9 mouse cellular contexts compared by ENCODE assay signal in genomic region chr17:17600804-17601252, GRCm38 (mm10). TPM values are rescaled to one million over a fixed set of nuclear protein-coding genes. Genes with fewer than 3 reads are reported as not detected.
A peak's percentile ranks its signal among the peaks of the same experiment; 100 is the strongest.
DNase-seq lines count a peak whose midpoint lies in the region; ATAC-seq and TF ChIP-seq lines count a peak whose summit lies in the region.
"Had no signal": no experiment of that assay in that cellular context is flagged by ENCODE, and none has a peak within 500 bp of the region (broad histone marks: within the 10 kb centered on the region; RNA-seq: fewer than 3 reads in every experiment).

No protein-coding gene starts in this region.

- H3K4me1 ChIP-seq in hindbrain, postnatal 0 days (ENCODE audit: insufficient read depth, low read length), result peaks cover 8% of the 10 kb centered on the region; the same call in 1 of the 2 replicates
- H3K4me1 ChIP-seq in hindbrain, embryonic 10.5 days (replicated peaks), result no peaks in the 10 kb centered on the region
- H3K4me1 ChIP-seq in lung, embryonic 15.5 days, result peaks cover 6% of the 10 kb centered on the region; the same call in 1 of the 2 replicates
- no peaks in the 10 kb centered on the region for H3K4me1 ChIP-seq in stomach, embryonic 14.5 days (ENCODE audit: control insufficient read depth, insufficient read depth, low read length)
- no peaks in the 10 kb centered on the region for H3K4me1 ChIP-seq in midbrain, embryonic 11.5 days (ENCODE audit: control insufficient read depth, insufficient read depth, low read length)

- H3K4me3 ChIP-seq in hindbrain, postnatal 0 days (ENCODE audit: low read length), result no peak overlapping the region
- H3K4me3 ChIP-seq in hindbrain, embryonic 10.5 days, result no peak overlapping the region
- no peak overlapping the region for H3K4me3 ChIP-seq in lung, embryonic 15.5 days
- no peak overlapping the region for H3K4me3 ChIP-seq in stomach, embryonic 14.5 days (ENCODE audit: low read depth, low read length)
- no peak overlapping the region for H3K4me3 ChIP-seq in midbrain, embryonic 11.5 days (ENCODE audit: low read depth, low read length)

- no peaks in the 10 kb centered on the region for H3K9me3 ChIP-seq in hindbrain, postnatal 0 days (ENCODE audit: low read length)
- no peaks in the 10 kb centered on the region for H3K9me3 ChIP-seq in hindbrain, embryonic 10.5 days
- H3K9me3 ChIP-seq in lung, embryonic 15.5 days, result no peaks in the 10 kb centered on the region
- no peaks in the 10 kb centered on the region for H3K9me3 ChIP-seq in stomach, embryonic 14.5 days (ENCODE audit: control insufficient read depth, low read depth, low read length)
- H3K9me3 ChIP-seq in midbrain, embryonic 11.5 days (ENCODE audit: control insufficient read depth, low read length), result no peaks in the 10 kb centered on the region

- H3K9ac ChIP-seq in hindbrain, postnatal 0 days (replicated peaks; ENCODE audit: low read length), result no peak overlapping the region
- H3K9ac ChIP-seq in lung, embryonic 15.5 days, result no peak overlapping the region
- no peak overlapping the region for H3K9ac ChIP-seq in stomach, embryonic 14.5 days (replicated peaks; ENCODE audit: low read depth, low read length)
- no peak overlapping the region for H3K9ac ChIP-seq in midbrain, embryonic 11.5 days (ENCODE audit: low read length)
- H3K9ac ChIP-seq: liver, embryonic 14.5 days had no signal

- ATAC-seq in hindbrain, postnatal 0 days, result peak; percentile 74
- peak; percentile 74; the same call in 1 of the 2 replicates for ATAC-seq in lung, embryonic 15.5 days (ENCODE audit: borderline replicate concordance, extremely low read depth, low FRiP score, low TSS enrichment)
- ATAC-seq in stomach, embryonic 14.5 days (ENCODE audit: insufficient number of reproducible peaks, insufficient read depth, low FRiP score, low read depth), result no peak
- no peak for ATAC-seq in midbrain, embryonic 11.5 days (ENCODE audit: low FRiP score)

- WGBS in hindbrain, postnatal 0 days, result 36% methylated on average over 3 of the region's 3 CpGs
- WGBS in hindbrain, embryonic 10.5 days, result 90% methylated on average over 3 of the region's 3 CpGs
- WGBS in lung, embryonic 15.5 days, result 35% methylated on average over 3 of the region's 3 CpGs
- whole genome bisulfite sequencing in stomach, embryonic 14.5 days, result 56% methylated on average over 3 of the region's 3 CpGs
- WGBS in midbrain, embryonic 11.5 days, result 88% methylated on average over 3 of the region's 3 CpGs

- peak; percentile 80 for DNase-seq in hindbrain, postnatal 0 days (ENCODE audit: low spot score)
- DNase-seq in hindbrain, embryonic 10.5 days (ENCODE audit: low spot score), result no peak
- peak; percentile 96 for DNase-seq in adrenal gland, postnatal 14 days
- peak; percentile 96 for DNase-seq in gastrocnemius, adult 18-20 months (ENCODE audit: low spot score)
- peak; percentile 85 to 87 for DNase-seq in kidney, postnatal 25 days
- no peak for DNase-seq in midbrain, embryonic 11.5 days (ENCODE audit: low spot score, missing footprints)

- no peaks in the 10 kb centered on the region for H3K36me3 ChIP-seq in hindbrain, postnatal 0 days (ENCODE audit: insufficient read depth, low read length)
- no peaks in the 10 kb centered on the region for H3K36me3 ChIP-seq in hindbrain, embryonic 10.5 days
- H3K36me3 ChIP-seq in lung, embryonic 15.5 days, result no peaks in the 10 kb centered on the region
- no peaks in the 10 kb centered on the region for H3K36me3 ChIP-seq in stomach, embryonic 14.5 days (ENCODE audit: control insufficient read depth, insufficient read depth, low read length)
- H3K36me3 ChIP-seq in midbrain, embryonic 11.5 days (ENCODE audit: control insufficient read depth, insufficient read depth, low read length), result no peaks in the 10 kb centered on the region

- H3K4me2 ChIP-seq in hindbrain, postnatal 0 days (ENCODE audit: low read depth, low read length), result no peak overlapping the region
- no peak overlapping the region for H3K4me2 ChIP-seq in lung, embryonic 15.5 days
- no peak overlapping the region for H3K4me2 ChIP-seq in stomach, embryonic 14.5 days (replicated peaks; ENCODE audit: low read depth, low read length)
- no peak overlapping the region for H3K4me2 ChIP-seq in midbrain, embryonic 11.5 days

- 0 out of 2 replicates have a peak overlapping the region, but pooled peaks have one; percentile 27 for H3K27ac ChIP-seq in hindbrain, postnatal 0 days
- no peak overlapping the region for H3K27ac ChIP-seq in hindbrain, embryonic 10.5 days
- peak overlapping the region; percentile 41; the same call in 1 of the 2 replicates for H3K27ac ChIP-seq in lung, embryonic 15.5 days
- peak overlapping the region; percentile 11; the same call in 1 of the 2 replicates for H3K27ac ChIP-seq in stomach, embryonic 14.5 days (ENCODE audit: low read length)
- H3K27ac ChIP-seq in midbrain, embryonic 11.5 days (ENCODE audit: low read depth, low read length), result no peak overlapping the region
- H3K27ac ChIP-seq: liver, embryonic 14.5 days had no signal

- TF ChIP-seq CTCF in hindbrain, postnatal 0 days (IDR thresholded peaks at IDR 0.05; ENCODE audit: low read depth), result no peak

- no peaks in the 10 kb centered on the region for H3K27me3 ChIP-seq in hindbrain, postnatal 0 days (ENCODE audit: insufficient read depth, low read length)
- H3K27me3 ChIP-seq in hindbrain, embryonic 10.5 days (ENCODE audit: insufficient read depth, poor library complexity, severe bottlenecking), result no peaks in the 10 kb centered on the region
- H3K27me3 ChIP-seq in lung, embryonic 15.5 days, result no peaks in the 10 kb centered on the region
- no peaks in the 10 kb centered on the region for H3K27me3 ChIP-seq in stomach, embryonic 14.5 days (ENCODE audit: control insufficient read depth, insufficient read depth, low read length)
- H3K27me3 ChIP-seq in midbrain, embryonic 11.5 days (ENCODE audit: control insufficient read depth, insufficient read depth, low read length), result no peaks in the 10 kb centered on the region

RNA-seq across cellular contexts. Expression of gene Lnpep, which starts 24.0 kb away (rescaled TPM):
- 21.0 and 23.4 TPM in 2 replicates for total RNA-seq in hindbrain, postnatal 0 days (2014; rRNA removed)
- 7.4 and 7.8 TPM in 2 replicates for polyA plus RNA-seq in hindbrain, postnatal 0 days (2015; fragmentation: Nextera tagmentation; extraction: Ambion mirVana)
- 6.2 and 7.2 TPM in 2 replicates for polyA plus RNA-seq in hindbrain, embryonic 10.5 days (2016; fragmentation: Nextera tagmentation; extraction: Ambion mirVana)
- 120 and 123 TPM in 2 replicates for total RNA-seq in adrenal gland, postnatal 14 days (2021)
- total RNA-seq in gastrocnemius, adult 18-20 months (2021), result 10 to 100 TPM; 51.2 to 57.0 TPM
- polyA plus RNA-seq in lung, embryonic 15.5 days (2015; fragmentation: Nextera tagmentation; extraction: Ambion mirVana), result 6.1 and 7.5 TPM in 2 replicates
- polyA plus RNA-seq in stomach, embryonic 14.5 days (2014; fragmentation: Nextera tagmentation; extraction: Ambion mirVana), result 18.3 and 20.2 TPM in 2 replicates
- 5.9 and 6.3 TPM in 2 replicates for polyA plus RNA-seq in midbrain, embryonic 11.5 days (2014; fragmentation: Nextera tagmentation; extraction: Ambion mirVana)

Comparison
In these comparisons a context has a peak if more than half of its experiments do, and no peak if none do; other contexts are left out.
1. DNase-seq: peak in hindbrain, postnatal 0 days (single experiment), adrenal gland, postnatal 14 days (single experiment), gastrocnemius, adult 18-20 months (single experiment) and kidney, postnatal 25 days (2 of 2); none in hindbrain, embryonic 10.5 days (single experiment) and midbrain, embryonic 11.5 days (single experiment).
2. H3K27ac ChIP-seq: peak in hindbrain, postnatal 0 days (single experiment), lung, embryonic 15.5 days (single experiment) and stomach, embryonic 14.5 days (single experiment); none in hindbrain, embryonic 10.5 days (single experiment) and midbrain, embryonic 11.5 days (single experiment).
3. ATAC-seq: peak in hindbrain, postnatal 0 days (single experiment) and lung, embryonic 15.5 days (single experiment); none in stomach, embryonic 14.5 days (single experiment) and midbrain, embryonic 11.5 days (single experiment).